Mouse (Mus musculus) brain, embryonic 14.5 days (tissue): Measurements from ENCODE around the gene Cwf19l1.

ENCODE experiments used
- CTCF ChIP-seq: fragments of 200-500 bp; IDR thresholded peaks from 2 replicates; pipeline ENCODE4 v1.5.1; 2012; ENCODE audit warnings: inconsistent platforms, mild to moderate bottlenecking, moderate library complexity, borderline replicate concordance; ENCODE audit not compliant: insufficient read depth, insufficient read length; ENCODE audit errors: extremely low read depth
- POLR2A ChIP-seq: fragments of 200-500 bp; IDR thresholded peaks from 2 replicates; pipeline ENCODE4 v1.6.1; 2012; ENCODE audit warnings: mild to moderate bottlenecking, inconsistent platforms, borderline replicate concordance; ENCODE audit not compliant: poor library complexity, insufficient read depth, insufficient read length, severe bottlenecking; ENCODE audit errors: extremely low read depth

DNA sequence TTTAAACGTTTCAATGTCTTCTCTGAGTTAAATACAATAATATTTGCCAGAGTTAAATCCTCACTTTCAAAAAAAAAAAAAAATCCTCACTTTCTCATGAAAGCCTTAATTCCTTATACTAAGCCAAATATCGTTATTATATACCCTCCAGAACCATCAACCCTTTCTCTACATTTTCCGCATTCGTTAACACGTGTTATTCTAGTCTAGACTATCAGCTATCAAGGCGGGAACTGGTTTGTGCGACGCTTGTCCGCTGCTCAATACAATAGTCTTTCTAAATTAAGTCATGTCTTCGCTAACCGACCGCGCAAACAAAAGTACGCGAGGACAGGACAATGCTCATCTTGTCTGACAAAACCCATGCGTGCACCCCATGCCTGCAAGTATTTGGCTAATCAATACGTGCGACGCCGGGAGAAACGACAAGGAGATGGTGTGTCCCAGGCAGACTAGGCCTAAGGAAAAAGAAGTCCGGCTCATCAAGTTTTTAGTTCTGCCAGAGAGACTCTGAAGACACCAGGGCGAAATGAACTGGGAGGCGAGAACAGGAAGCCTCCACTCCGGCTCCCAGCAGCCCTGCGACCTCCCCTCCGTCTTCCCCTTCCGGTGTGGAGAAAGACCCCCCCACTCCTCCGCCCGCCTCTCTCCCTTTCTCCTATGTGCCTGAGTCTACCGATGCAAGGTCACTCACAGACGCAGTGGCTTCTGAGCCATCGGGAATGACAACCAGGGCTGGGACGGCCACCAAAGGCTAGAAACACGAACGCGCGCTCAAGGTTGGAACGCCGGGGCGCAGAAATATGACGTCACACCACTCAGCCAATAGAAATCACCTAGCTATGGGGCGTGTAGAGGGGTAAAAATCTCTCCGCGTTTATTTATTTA lies at the start of gene Cwf19l1:
- TF ChIP-seq CTCF (no peak), POLR2A (peak; percentile 64; the same call in 1 of the 2 replicates)
